In genomic region chr17:69416163-69416562, GRCm38 (mm10) we compare ENCODE assay signal across 10 mouse cellular contexts. TPM values are rescaled to one million over a fixed set of nuclear protein-coding genes. Genes with fewer than 3 reads are reported as not detected.
DNase-seq lines count a peak whose midpoint lies in the region; ATAC-seq and TF ChIP-seq lines count a peak whose summit lies in the region.
"Had no signal": no experiment of that assay in that cellular context is flagged by ENCODE, and none has a peak within 500 bp of the region (broad histone marks: within the 10 kb centered on the region; RNA-seq: fewer than 3 reads in every experiment).

No protein-coding gene starts in this region.

- no peak for ATAC-seq in megakaryocyte, adult 5-6 weeks (ENCODE audit: poor library complexity, severe bottlenecking)
- no peak for ATAC-seq in forebrain, embryonic 11.5 days (replicated peaks; ENCODE audit: low FRiP score)
- ATAC-seq in limb, embryonic 15.5 days (ENCODE audit: insufficient number of reproducible peaks, low FRiP score, low TSS enrichment, low read depth), result no peak
- no peak for ATAC-seq in stomach, postnatal 0 days (ENCODE audit: low FRiP score, low TSS enrichment)

- peaks cover 2% of the 10 kb centered on the region for H3K36me3 ChIP-seq in megakaryocyte, embryonic 14.5 days (replicated peaks; ENCODE audit: low read length)
- no peaks in the 10 kb centered on the region for H3K36me3 ChIP-seq in forebrain, embryonic 11.5 days (ENCODE audit: control insufficient read depth, insufficient read depth, low read length)
- no peaks in the 10 kb centered on the region for H3K36me3 ChIP-seq in limb, embryonic 15.5 days
- H3K36me3 ChIP-seq in stomach, postnatal 0 days (ENCODE audit: control insufficient read depth, insufficient read depth, low read length), result no peaks in the 10 kb centered on the region

- H3K27ac ChIP-seq in forebrain, embryonic 11.5 days (ENCODE audit: low read depth, low read length), result no peak overlapping the region
- H3K27ac ChIP-seq in limb, embryonic 15.5 days, result no peak overlapping the region
- H3K27ac ChIP-seq in stomach, postnatal 0 days (replicated peaks), result no peak overlapping the region

- no peaks in the 10 kb centered on the region for H3K27me3 ChIP-seq in megakaryocyte, embryonic 14.5 days (replicated peaks)
- no peaks in the 10 kb centered on the region for H3K27me3 ChIP-seq in forebrain, embryonic 11.5 days (ENCODE audit: control insufficient read depth, insufficient read depth, low read length)
- H3K27me3 ChIP-seq in limb, embryonic 15.5 days, result no peaks in the 10 kb centered on the region
- no peaks in the 10 kb centered on the region for H3K27me3 ChIP-seq in stomach, postnatal 0 days (ENCODE audit: control insufficient read depth, insufficient read depth, low read length)

- H3K4me2 ChIP-seq in forebrain, embryonic 11.5 days (ENCODE audit: low read depth, low read length, severe bottlenecking), result peak overlapping the region; percentile 71; the same call in 1 of the 2 replicates
- H3K4me2 ChIP-seq in limb, embryonic 15.5 days, result peak overlapping the region; percentile 64
- H3K4me2 ChIP-seq in stomach, postnatal 0 days (replicated peaks; ENCODE audit: low read depth), result peak overlapping the region; percentile 66

- H3K9me3 ChIP-seq in megakaryocyte, embryonic 14.5 days, result no peaks in the 10 kb centered on the region
- no peaks in the 10 kb centered on the region for H3K9me3 ChIP-seq in forebrain, embryonic 11.5 days (ENCODE audit: control insufficient read depth, low read length)
- H3K9me3 ChIP-seq in limb, embryonic 15.5 days, result no peaks in the 10 kb centered on the region
- no peaks in the 10 kb centered on the region for H3K9me3 ChIP-seq in stomach, postnatal 0 days (ENCODE audit: control insufficient read depth, low read length)

- peaks cover 29% of the 10 kb centered on the region for H3K4me1 ChIP-seq in megakaryocyte, embryonic 14.5 days
- H3K4me1 ChIP-seq in forebrain, embryonic 11.5 days (replicated peaks; ENCODE audit: control insufficient read depth, insufficient read depth, low read length), result no peaks in the 10 kb centered on the region
- peaks cover 2% of the 10 kb centered on the region; the same call in 1 of the 2 replicates for H3K4me1 ChIP-seq in limb, embryonic 15.5 days
- no peaks in the 10 kb centered on the region for H3K4me1 ChIP-seq in stomach, postnatal 0 days (replicated peaks; ENCODE audit: control insufficient read depth, insufficient read depth)

- TF ChIP-seq CTCF in stomach, postnatal 0 days (IDR thresholded peaks at IDR 0.05; ENCODE audit: low read depth), result no peak

- H3K9ac ChIP-seq in forebrain, embryonic 11.5 days (ENCODE audit: low read length), result no peak overlapping the region; the same call in 1 of the 2 replicates
- no peak overlapping the region for H3K9ac ChIP-seq in limb, embryonic 15.5 days
- H3K9ac ChIP-seq in stomach, postnatal 0 days (ENCODE audit: low read length), result no peak overlapping the region; the same call in 1 of the 2 replicates

- no peak for TF ChIP-seq EP300 in stomach, postnatal 0 days (optimal IDR thresholded peaks at IDR 0.05)

- H3K4me3 ChIP-seq in megakaryocyte, embryonic 14.5 days (replicated peaks), result peak overlapping the region; percentile 93
- H3K4me3 ChIP-seq in forebrain, embryonic 11.5 days (ENCODE audit: low read depth, low read length), result peak overlapping the region; percentile 77
- H3K4me3 ChIP-seq in limb, embryonic 15.5 days, result peak overlapping the region; percentile 84
- peak overlapping the region; percentile 80 for H3K4me3 ChIP-seq in stomach, postnatal 0 days (ENCODE audit: low read depth, low read length)

- DNase-seq in forebrain, embryonic 11.5 days (ENCODE audit: low spot score), result no peak
- DNase-seq in stomach, postnatal 0 days (ENCODE audit: low spot score), result no peak
- no peak for DNase-seq in right cerebral cortex, postnatal 25 days
- no peak for DNase-seq in retina, postnatal 1 day
- no peak for DNase-seq in right cerebral cortex, postnatal 4 days
- DNase-seq: left cerebral cortex, postnatal 4 days had no signal

RNA-seq across cellular contexts. Expression of gene Akain1, which starts 23.0 kb away (rescaled TPM):
- polyA plus RNA-seq in megakaryocyte, embryonic 14.5 days (2012; ENCODE audit: insufficient read depth, low replicate concordance), result not detected in 2 replicates
- total RNA-seq in megakaryocyte, adult 5-6 weeks (2015), result not detected in 2 replicates
- total RNA-seq in megakaryocyte, adult 5-6 weeks (2017), result not detected in 2 replicates
- 0.08 TPM in 1 of 2 replicates, not detected in the other for polyA plus RNA-seq in forebrain, embryonic 11.5 days (2014; fragmentation: Nextera tagmentation; extraction: Ambion mirVana)
- polyA plus RNA-seq in limb, embryonic 15.5 days (2015; fragmentation: Nextera tagmentation; extraction: Ambion mirVana), result not detected in 2 replicates
- 0.04 TPM in 1 of 2 replicates, not detected in the other for polyA plus RNA-seq in stomach, postnatal 0 days (2015; fragmentation: Nextera tagmentation; extraction: Ambion mirVana)
- polyA plus RNA-seq: testis, adult 2 months had no signal

RNA-seq across cellular contexts. Expression of gene Zbtb14, which starts 33.3 kb away (rescaled TPM):
- 0.57 TPM in 1 of 2 replicates, not detected in the other for polyA plus RNA-seq in megakaryocyte, embryonic 14.5 days (2012; ENCODE audit: insufficient read depth, low replicate concordance)
- 14.7 and 15.6 TPM in 2 replicates for total RNA-seq in megakaryocyte, adult 5-6 weeks (2015)
- total RNA-seq in megakaryocyte, adult 5-6 weeks (2017), result 16.1 and 16.3 TPM in 2 replicates
- 39.6 TPM in 2 replicates for polyA plus RNA-seq in forebrain, embryonic 11.5 days (2014; fragmentation: Nextera tagmentation; extraction: Ambion mirVana)
- 17.8 and 19.8 TPM in 2 replicates for polyA plus RNA-seq in limb, embryonic 15.5 days (2015; fragmentation: Nextera tagmentation; extraction: Ambion mirVana)
- polyA plus RNA-seq in stomach, postnatal 0 days (2015; fragmentation: Nextera tagmentation; extraction: Ambion mirVana), result 8.7 and 9.0 TPM in 2 replicates
